Mouse (Mus musculus): Measurements from ENCODE around the gene Gbp6.
"Not testable (repeated sequence)": the region's sequence is repeated elsewhere in the genome, so short reads cannot be mapped to it uniquely, and the experiment has no call there.

DNA sequence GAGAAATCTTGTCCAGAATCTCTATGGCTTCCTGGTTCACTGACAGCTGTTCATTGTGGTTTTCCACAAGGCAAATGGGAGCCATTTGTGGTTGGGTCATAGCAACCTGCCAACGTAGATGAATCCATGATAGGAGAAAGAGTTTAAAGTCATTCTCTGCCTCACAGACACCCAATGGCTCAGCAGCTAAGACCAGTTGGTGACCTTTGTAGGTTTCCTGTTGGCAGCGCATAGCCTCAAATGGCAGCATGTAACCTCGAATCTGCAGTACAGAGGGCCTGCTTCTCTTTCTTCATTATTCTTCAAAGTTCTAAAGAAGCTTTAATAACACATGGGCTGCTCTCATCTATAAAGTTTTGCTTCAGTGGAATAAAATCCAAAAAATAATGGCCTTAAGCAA lies 2.6 kb downstream of the Gbp6 start:
- TF ChIP-seq CTCF (conservative IDR thresholded peaks at IDR 0.05; ENCODE audit: low read length); POU5F1 (IDR thresholded peaks at IDR 0.05; ENCODE audit: borderline replicate concordance, low read length); NANOG (IDR thresholded peaks at IDR 0.05; ENCODE audit: borderline replicate concordance, low read length): not testable (repeated sequence)
